Mouse (Mus musculus) heart, adult 11 months (tissue): Measurements from ENCODE around the gene Car12.

Source experiments
- DNase-seq: peaks from one replicate; pipeline ENCODE4 v3.0.0; 2022

Car12 gene

GRCm38 (mm10) chr9:66787821-66788220 is 74.3 kb downstream of the Car12 start:
- DNase-seq = no peak

DNA sequence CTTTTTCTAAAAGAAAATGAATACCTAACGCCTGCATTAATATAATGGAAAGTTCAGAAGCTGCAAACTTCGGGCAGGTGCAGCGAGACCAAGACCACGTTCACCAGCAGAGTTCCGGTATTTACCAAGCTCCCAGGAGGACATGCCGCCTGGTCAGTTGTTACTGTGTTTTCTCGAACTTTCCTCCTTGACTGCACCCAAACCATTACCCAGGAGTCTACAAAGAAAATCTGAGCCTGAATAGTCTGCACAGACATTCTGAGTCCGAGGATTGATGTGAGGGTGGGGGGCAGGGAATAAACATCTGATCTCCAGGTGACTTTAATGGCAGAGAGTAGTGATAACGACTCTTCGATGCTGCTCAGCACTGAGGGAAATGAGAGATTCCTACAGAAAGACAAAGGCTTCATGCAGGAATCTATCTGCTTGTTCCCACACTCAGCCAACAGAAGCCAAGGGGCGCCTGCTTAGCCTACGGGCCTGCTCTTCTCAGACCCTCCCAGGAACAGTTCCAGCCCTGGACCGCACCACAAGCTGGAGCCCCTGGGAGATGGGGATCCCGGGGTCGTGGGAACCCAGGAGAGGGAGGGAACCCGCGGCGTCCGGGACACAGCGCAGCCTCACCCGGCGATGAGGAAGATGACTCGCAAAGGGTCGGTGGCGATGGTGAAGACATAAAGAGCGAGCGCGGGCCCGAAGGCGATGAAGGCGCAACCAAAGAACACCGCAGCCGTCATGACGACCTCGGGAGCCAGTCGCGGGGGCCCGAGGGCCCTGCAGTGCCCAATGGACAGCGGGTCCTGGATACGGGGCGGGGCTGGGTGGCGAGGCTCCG is 81.4 kb downstream of the Car12 start:
- DNase-seq = peak; percentile 80

GRCm38 (mm10) chr9:66795464-66796324 is 82.2 kb downstream of the Car12 start, which contains the start of gene Aph1b:
Gene Aph1b, minus strand, starts transcription at chr9:66795490.
- DNase-seq = peak; percentile 100

- no peak for DNase-seq
Observed at GRCm38 (mm10) chr9:66796739-66797138, 83.3 kb downstream of the Car12 start, which contains the start of gene Gm10647. Gene Gm10647, plus strand, starts transcription at chr9:66797039.

GRCm38 (mm10) chr9:66801947-66802346 is 88.5 kb downstream of the Car12 start:
- peak; percentile 83 for DNase-seq

- peak; percentile 77 for DNase-seq
Observed at GRCm38 (mm10) chr9:66805951-66806350, 92.5 kb downstream of the Car12 start.

DNA sequence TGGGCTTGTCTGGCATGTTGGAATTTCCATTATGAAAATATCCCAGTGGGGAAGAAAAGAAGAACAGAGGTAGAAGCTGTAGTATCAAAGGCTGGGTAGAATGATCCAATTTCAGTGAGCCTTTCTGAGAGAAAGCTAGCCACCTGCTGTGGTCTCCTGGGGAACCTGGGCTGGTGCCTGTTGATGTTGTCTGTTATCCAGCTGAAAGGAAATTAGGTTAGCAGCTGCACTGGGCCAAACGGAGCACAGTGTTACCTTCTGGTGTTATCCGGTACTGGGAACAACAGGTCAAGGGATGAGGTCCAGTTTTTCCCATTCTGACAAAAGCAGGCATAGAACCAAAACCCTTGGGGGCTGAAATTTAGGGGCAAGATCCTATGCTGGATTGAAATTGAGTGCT is 99.9 kb downstream of the Car12 start:
- DNase-seq = peak; percentile 75
